Mouse (Mus musculus): ENCODE results near the gene Bivm.

The Bivm gene

GRCm38 (mm10) chr1:44173903-44174302 is 55.1 kb downstream of the Bivm start:
- DNase-seq (ENCODE audit: low spot score in 2 of 2) = no peak

DNA sequence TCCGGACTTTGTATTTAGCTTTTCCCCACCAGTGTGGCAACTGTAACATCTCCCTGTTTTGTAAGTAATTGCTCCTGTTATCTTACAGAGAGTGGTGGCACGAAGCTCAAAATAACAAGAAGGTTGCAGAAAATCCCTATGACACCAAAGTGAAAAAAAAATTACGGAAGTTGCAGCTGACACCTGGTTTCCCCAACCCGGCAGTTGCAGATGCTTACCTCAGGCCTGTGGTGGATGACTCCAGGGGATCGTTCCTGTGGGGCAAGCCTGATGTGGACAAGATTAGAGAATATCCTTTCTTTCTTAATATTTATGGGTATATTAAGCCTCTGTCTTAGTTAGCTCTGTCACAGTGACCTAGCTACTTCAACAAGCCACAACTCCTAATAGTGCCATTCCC is 59.3 kb downstream of the Bivm start:
- DNase-seq (ENCODE audit: low spot score in 2 of 2) = no peak

GRCm38 (mm10) chr1:44186396-44186795 is 67.6 kb downstream of the Bivm start:
- DNase-seq (ENCODE audit: low spot score in 2 of 2) = no peak
